Mouse (Mus musculus) left cerebral cortex, postnatal 10 days (tissue): Measurements from ENCODE around the gene Pam. TPM values are rescaled to one million over a fixed set of nuclear protein-coding genes. Genes with fewer than 3 reads are reported as not detected.
"Not testable (repeated sequence)": the region's sequence is repeated elsewhere in the genome, so short reads cannot be mapped to it uniquely, and the experiment has no call there.

Source experiments
- DNase-seq, 2 experiments: peaks; one replicate each; pipeline ENCODE4 v3.0.0; 2021 to 2022; ENCODE audit warnings: low spot score in 2 of 2, mixed read lengths in 1 of 2; ENCODE audit errors: extremely low spot score in 1 of 2
- intact Hi-C: fragments of 180-260 bp; cut with DNase I; formaldehyde crosslinking; loops from one replicate; pipeline ENCODE4 v1.15.1; 2025
- total RNA-seq, 2 experiments: library from RNA; stranded (reverse); gene quantifications; 2 replicates each; pipeline ENCODE4 v1.2.3; 2021

Gene Pam
- total RNA-seq, 2 experiments from 2014 or later: 159 to 181 TPM

DNA sequence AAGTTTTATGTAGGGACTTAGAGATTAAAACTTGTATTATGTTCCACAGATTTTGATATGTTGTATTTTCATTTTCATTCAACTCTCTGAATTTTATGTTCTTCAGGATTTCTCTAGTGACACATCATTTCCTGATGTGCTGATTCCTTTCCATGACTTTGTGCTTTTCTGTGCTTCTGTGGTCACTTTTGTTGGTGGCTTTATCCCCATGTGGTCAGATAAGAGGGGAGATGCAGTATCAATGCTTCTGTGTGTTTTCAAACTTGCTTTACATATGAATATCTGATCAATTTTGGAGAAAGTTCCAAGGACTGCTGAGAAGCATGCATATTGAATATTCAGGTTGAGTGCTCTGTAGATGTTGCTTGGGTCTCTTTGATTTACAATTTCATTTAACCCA, 290.9 kb downstream of the Pam start:
- intact Hi-C loops: loop anchor here (5.0 to 10.0 kb wide), 3 partner anchors 713 to 960 kb away; no protein-coding TSS in a partner anchor

GRCm38 (mm10) chr1:97802207-97802902, 293.1 kb downstream of the Pam start:
- intact Hi-C loops: loop anchor here (5.0 to 10.0 kb wide), 3 partner anchors 715 to 958 kb away; no protein-coding TSS in a partner anchor
- no peak for DNase-seq

More for the DNA sequence above, 290.9 kb downstream of the Pam start:
- DNase-seq: no peak

DNA sequence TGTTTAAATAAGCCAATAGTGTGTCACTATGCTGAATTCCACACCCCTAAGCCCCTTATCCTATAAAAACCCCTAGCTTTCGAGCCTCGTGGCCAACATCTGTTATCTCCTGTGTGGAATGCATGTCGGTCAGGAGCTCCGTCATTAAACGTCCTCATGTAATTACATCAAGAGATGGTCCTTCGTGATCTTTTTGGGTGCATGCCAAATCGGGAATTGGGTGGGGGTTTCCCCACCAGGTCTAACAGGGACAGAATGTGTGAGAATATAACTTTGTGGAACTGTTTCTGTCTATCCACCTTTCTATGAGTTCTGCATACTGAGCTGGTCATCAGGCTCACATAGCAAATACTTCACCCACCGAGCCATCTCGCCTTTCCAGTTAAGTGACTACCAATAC, 299.5 kb downstream of the Pam start:
- DNase-seq: no peak
- intact Hi-C loops: no loop called here

- DNase-seq: no peak
- intact Hi-C loops: no loop called here
Measured at GRCm38 (mm10) chr1:97794110-97794509, 301.3 kb downstream of the Pam start.

DNA sequence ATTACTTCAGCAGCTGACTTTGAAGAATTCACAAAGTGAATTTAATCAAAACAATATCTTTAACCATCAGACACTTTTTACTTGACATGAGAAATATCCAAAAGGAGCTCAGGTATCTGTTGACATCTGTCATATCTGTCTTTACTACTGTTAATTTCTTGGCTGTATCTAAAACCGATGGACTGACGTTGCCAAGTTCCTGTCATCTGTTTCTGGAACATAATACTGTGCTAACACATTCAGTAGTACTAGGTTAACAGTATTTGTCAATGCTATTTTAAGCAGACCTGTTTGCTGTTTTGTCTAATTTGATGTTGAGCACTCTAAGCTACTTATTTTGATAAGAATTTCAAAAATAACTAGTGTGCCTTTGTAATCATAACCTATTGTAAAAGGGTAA, 307.0 kb downstream of the Pam start:
- intact Hi-C loops: no loop called here

DNA sequence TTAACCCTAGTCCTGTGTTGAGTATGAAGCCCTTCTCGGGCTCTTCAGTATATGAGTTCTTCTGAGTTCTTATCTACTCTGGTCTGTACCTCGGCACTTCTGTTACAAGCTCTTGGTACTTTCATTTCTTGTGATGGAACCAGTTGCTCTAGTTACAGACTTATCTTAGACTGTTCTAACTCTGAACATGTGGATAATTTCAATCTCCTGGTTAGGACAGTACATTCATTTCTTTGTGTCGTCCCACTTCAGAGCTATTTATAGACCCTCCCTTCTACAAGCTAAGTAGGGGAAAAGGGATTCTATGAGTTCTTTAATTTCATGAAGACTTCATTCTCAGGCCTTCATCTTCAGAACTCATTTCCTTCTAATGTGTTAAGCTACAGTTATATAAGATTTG, 307.8 kb downstream of the Pam start:
- no peak for DNase-seq
- intact Hi-C loops: no loop called here

More for the DNA sequence above, 307.0 kb downstream of the Pam start:
- DNase-seq: no peak

GRCm38 (mm10) chr1:97785685-97786393, 309.6 kb downstream of the Pam start:
- intact Hi-C loops: no loop called here
- DNase-seq: no peak

DNA sequence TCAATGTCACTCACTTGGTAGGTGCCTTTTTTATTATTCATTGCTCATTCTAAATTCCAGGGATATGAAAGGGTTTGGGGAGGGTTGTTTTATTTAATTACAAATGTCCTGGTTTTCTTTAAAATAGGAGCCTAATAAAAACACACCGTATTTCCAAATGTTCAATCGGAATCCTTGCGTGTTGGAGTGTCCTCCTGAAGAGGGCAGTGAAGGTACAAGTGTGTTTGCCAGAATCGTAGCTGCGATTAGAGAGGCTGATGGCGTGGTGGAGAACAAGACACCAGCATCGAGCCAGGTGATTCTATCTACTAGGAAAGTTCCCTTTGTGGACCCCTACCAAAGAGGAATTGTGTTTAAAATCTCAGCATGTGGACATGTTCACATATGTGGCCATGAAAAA, 310.5 kb downstream of the Pam start:
- intact Hi-C loops: no loop called here
- no peak for DNase-seq

GRCm38 (mm10) chr1:97781674-97782073, 313.8 kb downstream of the Pam start:
- intact Hi-C loops: no loop called here
- DNase-seq: no peak

- DNase-seq: no peak
- intact Hi-C loops: no loop called here
Measured at GRCm38 (mm10) chr1:97773973-97774372, 321.5 kb downstream of the Pam start.

- no peak for DNase-seq
- intact Hi-C loops: no loop called here
Measured at GRCm38 (mm10) chr1:97773362-97773761, 322.1 kb downstream of the Pam start.

DNA sequence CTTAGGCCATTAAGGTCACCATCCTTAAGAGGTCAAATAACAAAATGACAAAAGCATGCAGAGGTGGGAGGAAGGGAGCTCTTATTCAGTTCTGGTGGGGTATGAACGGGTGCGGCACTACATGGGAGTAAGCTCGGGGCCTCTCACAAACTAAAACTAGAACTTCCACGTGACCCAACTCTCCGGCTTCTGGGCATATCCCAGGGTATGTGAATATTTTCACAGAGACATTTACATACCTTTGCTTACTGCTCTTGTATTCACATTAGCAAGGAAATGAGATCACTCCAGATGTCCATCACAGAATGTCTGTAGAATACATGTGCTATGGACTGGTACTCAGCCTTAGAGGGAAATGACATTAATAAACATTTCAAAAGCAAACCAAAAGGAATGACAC, 323.7 kb downstream of the Pam start:
- DNase-seq: no peak
- intact Hi-C loops: no loop called here

DNA sequence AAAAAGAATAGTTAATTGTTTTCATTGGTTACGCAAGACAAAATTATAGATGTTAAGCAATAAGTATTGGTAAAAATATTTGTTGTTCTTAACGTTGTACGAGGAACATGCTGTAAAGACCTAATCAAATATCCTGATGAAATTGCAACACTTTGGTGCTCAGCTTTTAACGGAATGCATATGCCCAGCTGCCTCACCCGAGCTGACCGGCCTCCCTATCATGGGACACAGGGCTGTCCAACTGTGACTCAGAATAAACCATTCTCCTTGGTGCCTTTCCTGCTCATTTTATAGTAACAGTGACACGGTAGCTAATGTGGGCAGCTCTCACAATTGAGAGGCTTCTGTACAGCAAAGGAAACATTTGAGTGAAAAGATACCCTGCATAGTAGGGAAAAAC, 324.3 kb downstream of the Pam start:
- intact Hi-C loops: no loop called here
- DNase-seq: no peak

- intact Hi-C loops: no loop called here
- peak; percentile 93 to 96 for DNase-seq
Measured at GRCm38 (mm10) chr1:97769904-97770753, 325.3 kb downstream of the Pam start, which contains the start of the genes Gin1 and Ppip5k2. Gin1 (plus strand) TSS chr1:97770172. Ppip5k2 (minus strand) TSS chr1:97770411.

DNA sequence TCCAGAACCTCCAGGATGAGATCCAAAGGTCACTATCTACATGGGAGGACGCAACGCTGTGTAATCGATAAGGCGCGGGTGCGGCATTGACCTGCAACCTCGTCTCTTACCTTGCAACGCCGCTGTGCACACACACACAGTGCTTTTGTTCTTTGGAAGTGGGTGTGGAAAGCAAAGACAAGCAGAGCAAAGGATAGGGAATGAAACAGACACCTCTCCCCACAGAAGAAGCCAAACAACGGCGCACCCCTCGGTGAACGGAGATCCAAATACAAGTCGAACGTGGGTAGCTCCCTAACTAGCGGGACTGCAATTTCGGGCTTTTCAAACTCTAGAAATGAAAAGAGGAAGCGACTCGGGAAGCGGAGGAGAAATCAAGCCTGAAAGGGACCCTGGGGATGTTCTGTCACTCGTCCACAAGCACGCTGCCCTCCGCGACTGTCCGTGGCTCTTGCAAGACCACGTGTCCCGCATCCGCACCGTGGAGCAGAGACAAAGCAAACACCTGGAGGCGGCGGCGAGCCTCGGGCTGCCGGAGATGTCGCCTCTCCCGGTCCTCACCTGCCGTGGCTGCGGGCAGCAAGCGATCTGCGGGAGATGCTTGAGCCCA, 326.0 kb downstream of the Pam start:
- peak; percentile 19 to 40 for DNase-seq
- intact Hi-C loops: no loop called here

DNA sequence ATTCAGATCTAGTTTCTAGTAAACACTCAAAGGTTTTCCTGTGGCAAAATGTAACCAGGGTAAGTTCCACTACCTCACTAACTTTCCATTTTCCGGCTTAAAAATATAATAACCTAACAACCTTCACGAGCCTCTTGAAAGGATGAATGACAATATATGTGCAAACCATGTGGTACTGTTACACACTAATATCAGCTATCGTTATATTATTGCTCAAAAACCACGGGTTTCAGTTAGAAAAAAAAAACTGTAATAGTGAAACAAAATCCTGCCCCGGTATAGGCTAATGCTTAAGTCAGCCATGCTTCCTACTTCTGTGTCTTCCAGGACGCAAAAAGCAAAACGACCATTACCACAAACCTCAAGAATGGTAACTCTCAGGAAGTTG, 326.5 kb downstream of the Pam start:
- intact Hi-C loops: no loop called here

GRCm38 (mm10) chr1:97768089-97768488, 327.4 kb downstream of the Pam start:
- DNase-seq: no peak
- intact Hi-C loops: no loop called here

More for the DNA sequence above, 326.5 kb downstream of the Pam start:
- no peak for DNase-seq

DNA sequence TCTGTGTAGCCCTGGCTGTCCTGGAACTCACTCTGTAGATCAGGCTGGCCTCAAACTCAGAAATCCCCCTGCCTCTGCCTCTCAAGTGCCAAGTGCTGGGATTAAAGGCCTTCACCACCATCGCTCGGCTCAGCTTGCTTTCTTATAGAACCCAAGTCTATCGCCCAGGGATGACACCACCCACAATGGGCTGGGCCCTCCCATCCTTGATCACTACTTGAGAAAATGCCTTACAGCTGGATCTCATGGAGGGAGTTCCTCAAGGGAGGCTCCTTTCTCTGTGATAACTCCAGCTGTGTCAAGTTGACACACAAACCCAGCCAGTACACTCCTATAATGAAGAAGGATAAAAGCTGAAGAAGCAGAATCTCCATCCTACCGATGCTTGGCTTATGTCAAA, 329.7 kb downstream of the Pam start:
- intact Hi-C loops, DNase-seq: not testable (repeated sequence)

GRCm38 (mm10) chr1:97761477-97761876, 334.0 kb downstream of the Pam start:
- no peak for DNase-seq
- intact Hi-C loops: no loop called here
